Mouse (Mus musculus) granulocyte monocyte progenitor cell, adult 5-6 weeks (primary cell): ENCODE results near the gene Vegfd. TPM values are rescaled to one million over a fixed set of nuclear protein-coding genes. Genes with fewer than 3 reads are reported as not detected.

Experiments
- ATAC-seq: replicated peaks from 2 replicates; pipeline ENCODE4 v1.8.0; 2016; ENCODE audit warnings: mild to moderate bottlenecking, moderate TSS enrichment, inconsistent platforms; ENCODE audit not compliant: poor library complexity, severe bottlenecking
- total RNA-seq, 2 experiments: library from RNA; stranded (forward) in 1 of 2; stranded (reverse) in 1 of 2; fragments of 200-712, 200-1000 nt in 1 of 2; fragments of >200 nt in 1 of 2; fragmentation: Nextera tagmentation in 1 of 2; gene quantifications; 2 replicates each; pipeline ENCODE4 v1.2.3; 2014 to 2017

Vegfd gene
- not detected in 2 replicates for total RNA-seq (2014; fragmentation: Nextera tagmentation)
- total RNA-seq (2017) = not detected in 2 replicates

DNA sequence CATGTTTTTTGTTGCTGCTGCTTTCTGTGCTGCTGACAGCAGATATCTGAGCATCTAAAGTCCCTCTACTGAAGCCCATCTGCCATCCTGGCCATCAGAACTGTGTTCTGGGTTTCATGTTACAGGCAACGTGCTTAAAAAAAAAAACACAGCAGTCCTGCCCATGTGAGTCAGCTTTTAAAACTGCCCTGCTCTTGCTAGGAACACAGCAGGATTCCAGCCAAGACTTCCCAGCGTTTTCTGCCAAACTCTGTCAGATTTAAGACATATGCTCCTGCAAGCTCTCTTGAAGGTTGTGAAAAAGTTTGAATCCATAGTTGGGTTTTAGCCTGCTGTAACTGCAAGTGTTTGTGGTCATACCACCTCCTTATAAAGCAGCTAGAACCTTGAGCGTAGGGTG is at the start of gene Vegfd:
Gene Vegfd (plus strand): TSS at position 298 of the 400 bp plus-strand sequence.
- ATAC-seq = no peak

DNA sequence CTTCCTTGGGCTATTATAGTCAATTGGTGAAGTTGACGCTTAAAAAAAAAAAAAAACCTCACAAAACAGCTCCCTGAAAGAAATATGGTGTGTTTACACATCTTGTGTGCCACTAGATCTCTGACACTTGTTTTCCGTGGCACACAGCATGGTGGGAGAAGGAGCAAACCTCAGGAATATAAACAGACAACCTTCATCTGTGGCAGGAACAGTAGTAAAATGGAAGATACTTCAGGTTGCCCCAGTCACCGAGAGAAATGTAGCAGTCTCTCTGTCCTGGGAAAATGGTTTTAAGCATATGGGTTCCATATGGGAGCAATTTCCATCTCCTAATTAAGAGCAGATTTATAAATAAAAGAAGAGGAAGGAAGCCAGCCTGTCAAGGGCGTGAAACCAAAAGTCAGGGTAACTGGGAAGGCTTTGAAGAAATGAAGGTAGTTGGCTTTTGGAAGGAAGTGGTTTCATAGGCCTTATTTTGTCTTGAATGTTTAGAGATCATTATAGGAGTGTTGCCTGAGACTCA is 49.7 kb upstream of the Vegfd start:
- ATAC-seq = no peak

DNA sequence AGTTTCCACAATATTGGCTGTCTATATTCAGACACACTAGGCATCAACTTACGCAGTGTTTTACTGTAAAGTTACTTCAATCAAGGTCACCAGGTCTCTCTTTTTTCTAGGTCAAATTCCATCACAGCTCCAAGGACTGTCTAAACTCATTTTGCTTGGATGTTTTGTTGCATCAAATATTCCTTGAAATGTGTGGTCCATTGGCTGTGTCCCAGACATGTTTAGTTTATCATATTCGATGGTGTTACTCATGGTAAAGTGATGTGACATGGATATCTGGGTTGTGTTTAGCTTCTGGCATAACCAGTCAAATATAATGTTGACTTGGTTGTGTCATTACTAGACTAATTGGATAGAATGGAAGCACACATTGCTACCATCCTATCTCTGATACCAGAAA is 42.8 kb upstream of the Vegfd start:
- ATAC-seq = no peak

DNA sequence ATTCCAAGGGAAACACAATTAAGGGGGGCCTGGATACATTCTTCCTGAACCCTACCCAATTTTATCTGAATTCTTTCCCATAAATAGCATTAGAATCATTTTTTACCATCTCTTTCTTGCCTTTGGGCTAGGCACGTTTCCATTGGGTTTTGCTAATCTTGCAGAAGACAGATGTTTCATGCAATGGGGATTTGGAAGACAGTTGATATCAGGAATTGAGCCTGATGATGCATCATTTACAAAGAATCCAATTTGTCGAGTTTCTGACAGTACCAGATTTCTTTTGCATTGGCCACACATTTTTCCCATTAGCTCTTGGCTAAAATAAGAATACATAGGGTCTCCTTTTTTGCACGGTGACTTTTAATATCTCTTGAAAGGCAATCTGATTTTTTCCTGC is 42.4 kb upstream of the Vegfd start:
- ATAC-seq = no peak

DNA sequence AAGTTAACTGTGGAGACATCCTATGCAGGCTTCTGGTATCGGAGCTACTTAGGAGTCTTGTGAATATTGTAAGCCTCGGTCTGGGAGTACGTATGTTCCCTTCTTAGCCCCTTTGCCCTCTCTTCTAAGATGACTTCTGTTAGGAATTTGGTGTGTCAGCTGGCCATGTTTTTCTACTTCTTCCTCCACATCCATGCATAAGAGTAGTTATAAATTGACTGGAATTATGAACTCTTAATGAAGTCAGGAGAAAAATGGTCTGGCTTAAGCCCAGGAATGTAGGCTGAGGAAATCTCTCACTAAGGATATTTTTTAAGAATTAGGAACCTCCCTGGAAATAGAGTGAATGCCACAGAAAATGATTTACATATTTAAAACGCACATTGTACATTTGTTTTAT is 34.6 kb upstream of the Vegfd start:
- ATAC-seq = no peak

DNA sequence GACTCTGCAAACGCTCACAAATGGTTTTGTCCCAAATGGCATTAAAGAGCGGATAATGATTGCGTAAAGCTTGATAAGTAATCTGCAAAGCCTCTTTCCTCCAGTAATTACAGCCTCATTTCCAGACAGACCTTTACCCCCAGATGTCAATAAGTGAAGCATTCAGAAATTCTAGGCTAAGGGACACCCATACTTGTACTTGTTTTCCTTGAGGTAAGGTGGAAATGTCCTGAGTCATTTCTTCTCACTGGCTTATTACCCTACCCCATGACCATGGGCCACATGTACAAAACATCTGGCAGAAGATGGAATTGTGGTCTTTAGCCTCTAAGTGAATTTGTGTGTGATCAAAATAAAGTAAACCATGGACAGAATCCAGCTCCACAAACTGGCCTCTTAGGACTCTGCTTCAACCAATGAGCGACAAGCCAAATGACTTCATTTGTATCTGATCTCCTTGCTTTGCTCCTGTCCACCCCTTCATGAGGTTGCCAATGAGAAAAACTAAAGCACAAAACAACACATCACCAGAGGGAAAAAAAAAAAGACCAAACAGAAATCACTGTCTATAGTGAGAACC is 27.7 kb upstream of the Vegfd start:
- ATAC-seq = no peak

DNA sequence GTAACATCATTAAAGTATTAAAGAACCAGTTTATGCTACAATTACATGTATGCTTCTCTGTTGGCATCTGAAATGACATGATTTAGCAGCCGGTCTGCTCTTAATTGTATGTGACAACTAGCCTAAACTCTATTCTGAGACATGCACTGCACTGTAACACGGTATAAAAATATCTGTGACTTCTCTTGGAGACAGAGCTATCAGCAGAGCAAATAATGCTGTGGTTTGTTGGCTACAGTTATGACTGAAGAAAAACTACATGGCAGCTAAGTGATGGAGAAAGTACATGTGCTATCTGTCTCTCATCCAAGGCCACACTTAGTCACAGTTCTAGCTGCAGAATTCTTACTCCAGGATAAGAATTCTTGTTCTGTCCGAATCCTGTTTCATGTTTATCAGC is 24.2 kb upstream of the Vegfd start:
- ATAC-seq = no peak

DNA sequence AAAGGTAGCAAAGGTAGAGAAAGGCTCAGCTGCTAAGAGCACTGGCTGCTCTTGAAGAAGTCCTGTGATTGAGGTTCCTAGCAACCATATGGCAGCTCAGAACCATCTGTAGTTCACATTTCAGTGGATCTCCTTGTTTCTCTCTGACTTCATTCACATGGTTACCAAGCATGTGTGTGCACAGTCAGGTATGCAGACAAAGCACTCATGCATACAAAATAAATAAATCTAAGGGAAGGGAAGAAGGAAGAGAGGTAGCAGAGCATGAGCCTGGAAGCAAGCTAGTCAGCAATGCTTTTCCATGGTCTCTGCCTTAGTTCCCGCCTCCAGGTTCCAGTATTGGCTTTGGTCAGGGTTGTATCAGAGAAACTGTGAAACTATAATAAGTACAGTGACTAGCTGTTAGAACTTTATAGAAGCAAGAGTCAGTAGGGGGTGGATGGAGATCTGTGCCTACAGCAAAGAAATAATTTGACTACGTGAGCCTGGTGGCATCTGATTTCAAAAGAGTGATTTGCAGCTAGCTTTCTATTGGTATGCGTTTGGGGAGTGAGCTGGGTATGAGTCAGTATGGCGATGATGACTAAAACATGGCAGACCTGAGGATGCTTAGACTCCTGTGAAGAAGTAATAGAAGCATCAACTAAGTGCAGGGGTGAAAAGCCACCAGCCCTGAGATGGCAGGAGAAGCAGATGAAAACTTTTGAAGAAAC is 7.9 kb upstream of the Vegfd start:
- no peak for ATAC-seq

DNA sequence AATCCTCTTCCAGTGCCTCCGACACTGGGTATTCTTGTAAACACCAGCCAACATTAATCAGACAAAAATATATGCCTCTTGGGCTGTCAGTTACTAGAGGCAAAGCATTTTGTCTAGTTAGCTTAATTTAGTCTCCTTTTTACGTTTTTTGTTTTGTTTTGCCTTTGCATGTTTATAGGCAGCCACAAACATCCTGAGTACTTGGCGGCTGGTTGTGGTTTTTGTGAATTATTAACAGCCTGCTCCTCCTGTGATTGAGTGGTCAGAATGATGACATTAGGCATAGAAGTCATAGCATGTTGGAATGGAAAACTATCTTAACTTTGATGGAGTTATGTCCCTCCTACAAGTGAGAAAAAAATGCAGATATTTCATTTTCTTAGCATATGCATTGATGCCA is 2.6 kb upstream of the Vegfd start:
- no peak for ATAC-seq

DNA sequence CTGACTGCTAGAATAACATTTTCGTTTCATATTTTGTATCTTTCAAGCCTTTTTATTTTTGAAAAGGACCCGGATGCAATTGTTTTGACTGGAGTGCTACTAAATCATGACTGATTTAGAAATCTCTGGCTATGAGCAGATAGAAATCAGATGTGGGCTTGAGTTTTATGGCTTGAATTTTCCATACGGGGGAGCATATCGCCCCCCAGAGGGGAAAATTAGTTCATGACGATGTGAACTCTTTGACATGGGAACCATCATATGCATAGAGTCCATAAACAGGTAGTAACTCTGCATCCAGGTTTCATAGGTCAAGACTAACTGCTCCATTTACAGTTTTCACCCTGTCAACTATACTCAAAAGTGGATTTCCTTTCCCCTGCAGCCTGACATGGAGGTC is 1.4 kb downstream of the Vegfd start:
- no peak for ATAC-seq

DNA sequence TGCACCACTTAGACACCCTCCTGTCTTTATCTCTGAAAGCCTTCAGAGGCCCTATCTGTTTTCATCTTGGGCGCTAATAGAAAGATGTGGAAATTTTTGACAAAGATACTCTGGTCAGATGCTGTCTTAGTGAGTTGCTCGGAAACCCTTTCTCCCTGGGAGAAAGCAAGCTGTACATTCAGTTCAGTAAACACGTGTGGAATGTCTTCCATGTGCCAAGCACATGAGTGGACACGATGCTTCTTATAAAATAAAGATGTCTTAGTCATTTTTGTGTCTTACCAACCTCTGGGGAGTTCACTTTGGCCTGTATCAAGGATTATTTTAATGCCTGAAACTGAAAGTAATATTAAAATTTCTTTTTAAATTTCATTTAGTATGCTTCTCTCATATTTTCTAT is 6.5 kb downstream of the Vegfd start:
- ATAC-seq = no peak

DNA sequence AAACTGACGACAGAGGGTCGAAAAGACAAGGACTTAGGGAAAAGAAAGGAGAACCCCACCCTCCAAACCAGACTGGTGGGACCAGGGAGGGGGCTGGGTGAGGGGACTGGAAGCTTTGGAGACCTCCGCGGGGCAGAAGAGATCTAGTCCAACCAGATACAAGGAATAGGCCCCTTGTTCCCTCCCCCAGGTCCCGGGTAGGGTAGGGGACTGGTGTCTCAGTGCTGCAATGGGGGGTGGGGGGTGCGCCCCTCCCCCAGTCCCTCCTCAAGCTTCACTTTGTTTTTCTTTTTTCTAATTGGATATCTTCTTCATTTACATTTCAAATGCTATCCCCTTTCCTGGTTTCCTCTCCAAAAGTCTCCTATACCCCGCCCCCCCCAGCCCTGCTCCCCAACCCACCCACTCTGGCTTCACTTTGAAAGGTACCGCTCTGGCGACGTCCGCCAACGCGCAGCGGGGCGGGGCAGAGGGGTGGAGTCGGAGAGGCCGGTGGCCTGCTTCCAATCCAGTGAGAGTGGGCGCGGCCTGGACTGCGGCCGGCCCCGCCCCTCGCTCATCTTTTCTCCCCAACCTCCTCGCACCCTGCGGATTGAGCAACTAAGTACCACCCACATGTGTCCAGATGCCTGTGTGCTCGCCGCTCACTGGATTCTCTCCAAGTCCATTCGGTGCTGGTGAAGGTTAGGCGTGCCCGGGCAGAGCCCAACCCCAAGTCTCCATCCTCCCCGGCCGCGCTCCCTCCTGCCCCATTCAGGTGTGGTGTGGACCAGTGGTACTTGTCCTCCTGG is 8.6 kb downstream of the Vegfd start:
- ATAC-seq = peak; percentile 100

DNA sequence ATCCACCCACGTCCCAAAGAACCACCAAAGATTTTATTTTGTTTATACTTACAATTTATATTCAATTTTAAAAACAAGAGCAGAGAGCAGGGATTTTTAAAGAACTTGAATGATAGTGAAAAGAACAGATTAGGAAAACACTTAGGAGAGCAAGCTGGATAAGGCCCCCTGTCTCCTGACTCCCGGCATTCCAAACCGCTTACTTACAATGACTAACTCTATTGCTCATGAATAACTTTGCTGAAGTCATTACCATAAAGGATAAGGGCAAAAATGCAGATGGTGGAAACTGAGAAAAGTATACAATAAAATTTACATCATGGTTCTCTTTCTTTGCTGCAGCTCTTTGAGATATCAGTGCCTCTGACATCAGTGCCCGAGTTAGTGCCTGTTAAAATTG is 20.9 kb downstream of the Vegfd start:
- no peak for ATAC-seq

DNA sequence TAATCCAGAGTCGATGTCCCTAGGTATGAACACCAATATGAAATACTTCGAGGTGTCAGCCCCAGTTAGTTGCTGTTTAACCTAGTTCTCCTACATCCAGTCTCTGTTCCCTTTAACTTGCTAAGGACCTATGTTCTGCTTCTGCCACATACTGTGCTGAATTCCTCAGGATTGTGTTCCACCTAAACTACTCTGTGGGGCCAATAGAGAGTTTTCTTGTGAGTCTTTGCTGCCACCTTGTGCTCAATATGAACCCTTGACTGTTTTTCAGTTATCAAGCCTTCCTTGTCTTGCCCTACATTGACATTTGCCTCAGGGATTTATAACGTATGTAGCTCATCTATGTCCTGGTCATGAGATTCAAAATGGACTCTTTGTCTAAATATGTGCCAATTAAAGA is 25.3 kb downstream of the Vegfd start:
- no peak for ATAC-seq

DNA sequence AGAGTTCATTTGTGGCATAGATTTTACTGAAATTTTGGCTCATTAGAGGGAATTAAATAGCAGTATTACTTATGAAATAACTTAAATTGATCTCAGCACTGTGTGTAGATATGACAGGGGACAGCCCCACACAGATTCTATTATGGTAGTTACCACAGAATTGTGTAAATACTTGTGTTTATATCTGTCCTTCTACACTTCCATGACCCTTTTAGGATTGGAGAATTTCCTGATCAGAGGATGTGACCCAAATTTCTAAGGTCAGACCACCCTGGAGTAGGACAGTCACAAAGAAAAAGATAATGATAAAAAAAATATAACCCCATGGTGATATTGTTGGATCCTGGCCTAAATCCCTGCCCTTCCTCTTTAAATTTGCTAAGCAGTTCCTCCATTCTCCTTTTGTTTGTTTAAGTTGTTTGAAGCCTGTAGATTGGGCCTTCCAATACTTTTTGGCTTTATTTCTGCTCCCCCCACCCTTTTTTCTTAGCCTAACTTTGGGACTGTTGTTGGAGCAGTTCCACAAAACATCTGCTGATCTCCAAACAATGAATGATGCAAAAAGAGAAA is 32.0 kb downstream of the Vegfd start:
- ATAC-seq = no peak

DNA sequence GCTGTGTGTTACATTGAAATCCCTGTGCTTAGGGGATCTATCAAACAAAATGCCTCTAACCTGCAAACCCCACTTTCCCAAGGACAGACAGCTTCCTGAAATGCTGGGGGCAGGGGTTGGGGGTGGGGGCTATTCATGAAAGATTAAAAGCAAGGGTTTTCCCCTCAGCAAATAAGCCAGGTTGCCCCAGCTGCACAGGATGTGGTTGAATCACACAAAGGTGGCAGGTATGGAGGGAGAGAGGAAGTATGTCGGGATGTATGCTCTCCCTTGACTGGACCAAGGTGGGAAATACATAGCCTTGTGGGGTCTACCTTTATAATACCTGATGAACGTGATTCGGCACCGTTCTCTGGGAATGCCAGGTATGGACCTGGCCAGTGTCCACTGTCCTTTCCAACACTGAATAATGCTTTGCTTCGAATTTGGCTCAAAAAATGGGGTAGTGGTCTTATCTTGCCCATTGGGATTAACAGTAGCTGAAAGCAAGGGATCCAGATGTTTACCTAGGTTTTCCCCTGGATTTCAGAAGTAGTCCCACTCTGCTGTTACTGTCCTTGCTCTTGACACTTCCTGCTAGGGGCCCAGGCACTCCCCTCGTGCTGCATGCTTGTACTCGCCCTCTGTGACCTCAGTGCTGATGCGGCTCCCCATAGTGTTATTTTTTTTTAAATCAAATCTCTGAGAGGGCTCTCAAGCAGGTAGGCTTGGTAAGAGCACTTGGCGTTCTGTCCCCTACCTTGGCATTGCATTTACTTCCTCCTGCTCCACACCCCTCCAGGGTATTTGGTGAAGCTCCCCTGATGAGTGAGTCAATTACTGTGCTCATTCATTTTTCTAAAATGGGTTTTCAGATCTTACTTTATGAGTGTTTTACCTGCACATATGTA is 33.2 kb downstream of the Vegfd start:
- no peak for ATAC-seq

DNA sequence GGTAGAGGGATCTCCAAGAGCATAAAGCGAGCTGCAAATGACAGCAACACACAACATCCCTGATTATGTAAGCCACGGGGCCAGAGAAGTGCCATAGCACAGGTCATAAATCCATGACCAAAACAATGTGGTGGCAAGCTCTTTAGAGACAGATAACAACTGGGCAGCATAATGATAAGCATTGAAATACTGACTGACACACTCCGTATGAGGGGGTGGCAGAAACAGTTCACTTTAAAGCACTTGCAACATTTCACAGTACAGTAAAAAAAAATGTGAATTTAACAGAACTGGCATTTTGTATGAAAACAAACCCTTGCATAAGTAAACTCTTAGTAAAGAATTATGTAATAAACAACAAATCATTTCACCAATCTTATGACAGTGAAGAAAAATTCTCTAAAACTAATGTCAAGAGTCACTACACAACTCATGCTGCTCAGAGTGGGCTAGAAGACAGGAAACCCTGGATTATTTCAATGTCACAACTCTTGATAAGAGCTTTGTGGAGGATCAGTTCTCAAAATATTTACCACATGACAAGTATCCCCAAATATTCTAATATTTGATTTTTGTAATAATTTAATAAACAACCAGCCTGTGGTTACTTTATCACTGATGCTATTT is 35.2 kb downstream of the Vegfd start:
- ATAC-seq = no peak

DNA sequence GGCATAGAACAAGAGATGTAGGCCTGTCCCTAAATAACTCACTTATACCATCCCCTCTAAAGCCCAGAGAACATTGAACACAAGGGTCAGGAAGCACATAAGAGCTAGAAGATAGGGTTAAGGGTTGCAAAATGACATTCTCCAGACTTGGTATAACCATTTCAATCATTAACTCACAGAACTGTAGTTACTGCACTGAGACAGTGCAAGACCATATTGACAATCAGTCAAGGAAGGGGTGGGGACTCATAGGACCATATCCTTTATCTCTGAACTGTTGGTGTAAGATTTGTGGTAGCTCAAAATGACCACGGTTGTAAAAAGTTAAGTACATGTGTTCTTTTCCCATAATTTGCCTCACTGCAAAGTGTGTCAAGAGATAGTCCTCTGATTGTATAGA is 37.4 kb downstream of the Vegfd start:
- no peak for ATAC-seq

DNA sequence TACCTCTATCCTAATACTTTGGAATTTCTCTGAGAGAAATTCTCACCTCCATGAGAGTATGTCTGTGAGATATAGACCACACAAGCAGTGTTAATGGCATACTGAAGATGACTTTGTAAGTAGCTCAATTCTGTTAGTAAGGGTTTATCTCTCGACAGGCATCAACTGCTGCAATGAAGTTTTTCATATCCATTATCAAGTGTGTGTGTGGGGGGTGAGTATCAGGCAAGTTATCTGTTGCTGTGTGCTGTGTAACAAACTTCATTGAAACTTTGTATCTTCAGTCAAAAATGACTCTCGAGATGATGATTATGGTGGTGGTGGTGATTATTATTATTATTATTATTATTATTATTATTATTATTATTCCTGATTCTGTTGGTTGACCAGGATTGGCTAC is 43.6 kb downstream of the Vegfd start:
- ATAC-seq = no peak

DNA sequence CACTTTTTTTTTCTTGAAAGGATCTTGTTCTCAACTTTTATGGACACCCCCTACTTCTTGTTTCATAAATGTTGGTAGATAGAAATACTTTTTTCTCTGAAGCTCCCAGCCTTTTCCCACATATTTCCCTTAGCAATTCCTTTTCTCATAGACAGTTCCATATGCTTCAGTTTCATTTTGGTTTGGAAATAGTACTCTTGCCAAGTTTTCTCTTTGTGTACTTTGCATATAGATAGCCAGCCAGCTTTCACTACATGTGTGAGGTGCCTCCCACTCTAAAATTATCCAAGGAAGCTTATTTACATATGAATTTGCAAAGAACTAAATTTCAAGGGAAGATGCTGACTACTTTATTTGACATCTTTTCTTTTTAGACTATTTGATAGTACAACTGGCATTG is 44.8 kb downstream of the Vegfd start:
- ATAC-seq = no peak
